Mouse (Mus musculus) lung, adult 2 months (tissue): ENCODE measurements at regions not wholly inside any gene's neighbourhood (a gene's known extent, or its start where the extent isn't known, plus 50 kb on each side); places are given as distances from the start of the nearest gene placed in this dataset.

Experiments used
- CTCF ChIP-seq: fragments of 200-500 bp; IDR thresholded peaks from 2 replicates; pipeline ENCODE4 v1.5.1; 2011; ENCODE audit warnings: mild to moderate bottlenecking, low read length, control low read depth; ENCODE audit not compliant: insufficient read depth
- POLR2A ChIP-seq: fragments of 200-500 bp; IDR thresholded peaks from 2 replicates; pipeline ENCODE4 v1.6.1; 2011; ENCODE audit warnings: low read depth, mild to moderate bottlenecking, control low read depth, low read length, borderline replicate concordance; ENCODE audit errors: extremely low read depth

DNA sequence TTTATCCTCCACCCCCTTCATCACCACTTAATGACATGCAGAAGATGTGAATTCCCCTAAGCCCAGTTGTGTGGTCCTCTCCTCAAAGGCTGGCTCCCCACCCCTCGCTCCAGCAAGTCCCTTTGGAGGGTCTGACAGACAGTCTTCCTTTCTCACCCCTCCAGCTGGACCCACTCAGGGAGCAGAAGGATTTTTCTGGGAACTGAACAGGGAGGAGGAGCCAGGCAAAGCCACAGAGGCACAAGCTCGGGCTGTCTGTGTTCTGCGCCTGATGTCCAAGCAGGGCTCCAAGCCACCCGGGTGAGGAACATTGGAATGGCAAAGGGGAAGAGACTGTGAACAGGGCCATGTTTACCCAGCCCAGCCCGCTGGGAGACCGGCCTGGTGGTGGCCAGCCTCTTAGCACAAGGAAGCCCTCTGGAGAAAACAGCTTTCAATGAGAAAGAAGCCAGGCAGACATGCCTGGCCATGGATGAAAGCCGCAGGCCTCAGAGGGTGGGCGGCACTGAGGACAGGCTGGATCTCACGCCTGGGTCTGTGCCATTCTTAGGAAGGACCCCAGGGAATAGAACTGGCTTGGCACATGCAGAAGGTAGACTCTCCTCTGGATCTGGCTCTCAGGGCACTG is 211.5 kb upstream of the Cxcr4 start:
- no peak for TF ChIP-seq CTCF
- no peak for TF ChIP-seq POLR2A
